Mouse (Mus musculus): Measurements from ENCODE around the gene Hamp2. TPM values are rescaled to one million over a fixed set of nuclear protein-coding genes. Genes with fewer than 3 reads are reported as not detected.
"Not testable (repeated sequence)": the region's sequence is repeated elsewhere in the genome, so short reads cannot be mapped to it uniquely, and the experiment has no call there.

Hamp2 gene
- not detected in 2 replicates for polyA plus RNA-seq (2012)

DNA sequence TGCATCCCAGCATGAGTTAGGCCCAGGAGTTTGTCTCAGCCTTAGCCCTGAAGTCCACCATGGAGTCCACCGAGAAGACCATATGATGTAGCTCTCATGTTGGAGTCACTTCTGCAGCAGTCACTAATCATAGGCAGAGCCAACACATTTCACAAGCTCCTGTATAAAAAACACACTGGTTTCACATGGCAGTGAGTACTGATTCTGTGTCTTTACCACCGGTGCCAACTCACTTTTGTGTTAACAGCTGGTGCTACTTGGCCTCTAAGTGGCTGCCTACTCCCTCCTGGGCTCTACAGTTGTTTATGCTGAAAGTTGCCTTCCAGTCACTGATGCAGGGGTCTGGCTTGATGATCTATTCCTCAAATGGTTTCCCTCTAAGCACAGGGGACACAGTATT is at the start of gene Hamp2:
Gene Hamp2, minus strand, starts transcription at position 101 of the 400 bp plus-strand sequence.
- not testable (repeated sequence) for TF ChIP-seq GATA1 (IDR thresholded peaks at IDR 0.05; ENCODE audit: low read length)

DNA sequence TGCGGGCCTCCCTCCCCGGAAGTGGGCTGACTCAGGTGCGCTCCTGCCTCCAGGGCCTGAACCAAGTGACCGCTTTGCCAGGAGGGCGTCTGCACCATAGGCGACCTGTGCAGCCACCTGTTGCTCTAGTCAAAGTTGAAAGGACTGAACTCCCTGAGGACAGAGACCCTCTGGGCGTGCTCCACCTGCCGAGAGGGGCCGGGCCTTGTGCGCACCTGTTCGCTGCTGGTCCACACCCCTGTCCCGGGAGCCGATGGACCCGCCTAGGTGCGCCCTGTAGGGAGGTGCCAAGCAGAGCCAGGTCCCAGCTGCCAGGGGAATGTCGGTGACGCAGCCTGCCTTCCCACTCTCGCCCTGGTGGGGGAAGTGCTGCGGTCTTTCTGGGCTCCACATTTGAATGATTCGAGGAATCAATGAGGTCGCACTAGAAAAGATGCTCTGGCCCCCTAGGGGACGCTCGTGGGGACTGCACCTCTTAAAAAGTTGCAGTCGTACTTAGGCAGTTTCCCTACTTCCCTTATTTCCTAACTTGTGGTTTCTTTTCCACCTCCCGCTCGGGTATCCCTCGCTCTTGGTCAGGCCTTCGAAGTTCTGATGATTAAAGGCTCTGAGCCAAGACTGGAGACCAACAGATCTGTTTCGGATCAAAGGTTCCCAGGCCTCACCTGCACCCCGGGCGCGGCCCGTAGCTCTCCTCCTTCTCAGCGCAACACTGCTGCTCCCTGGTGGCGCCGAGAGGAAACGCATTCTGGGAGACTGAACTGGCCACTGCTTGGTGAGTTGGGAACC is 49.2 kb upstream of the Hamp2 start, which contains the start of gene Fam187b:
Gene Fam187b, plus strand, starts transcription at position 290 of the 789 bp plus-strand sequence.
- TF ChIP-seq GATA1 (IDR thresholded peaks at IDR 0.05; ENCODE audit: low read length) = no peak

DNA sequence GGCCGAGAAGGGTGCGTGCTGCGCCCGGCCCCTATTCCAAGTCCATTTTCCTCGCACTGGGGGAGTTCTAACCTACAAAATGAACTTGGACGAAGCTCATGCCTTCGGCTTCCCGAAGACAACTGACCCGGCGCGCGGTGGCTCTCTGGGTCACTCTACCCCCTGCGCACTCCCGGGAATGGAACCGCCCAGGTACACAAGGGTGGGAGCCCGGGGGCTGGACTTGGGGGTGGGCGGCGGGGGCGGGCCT is 48.7 kb upstream of the Hamp2 start, which contains the start of gene Lsr:
Gene Lsr, minus strand, starts transcription at position 214 of the 250 bp plus-strand sequence.
- no peak for TF ChIP-seq GATA1 (IDR thresholded peaks at IDR 0.05; ENCODE audit: low read length)

DNA sequence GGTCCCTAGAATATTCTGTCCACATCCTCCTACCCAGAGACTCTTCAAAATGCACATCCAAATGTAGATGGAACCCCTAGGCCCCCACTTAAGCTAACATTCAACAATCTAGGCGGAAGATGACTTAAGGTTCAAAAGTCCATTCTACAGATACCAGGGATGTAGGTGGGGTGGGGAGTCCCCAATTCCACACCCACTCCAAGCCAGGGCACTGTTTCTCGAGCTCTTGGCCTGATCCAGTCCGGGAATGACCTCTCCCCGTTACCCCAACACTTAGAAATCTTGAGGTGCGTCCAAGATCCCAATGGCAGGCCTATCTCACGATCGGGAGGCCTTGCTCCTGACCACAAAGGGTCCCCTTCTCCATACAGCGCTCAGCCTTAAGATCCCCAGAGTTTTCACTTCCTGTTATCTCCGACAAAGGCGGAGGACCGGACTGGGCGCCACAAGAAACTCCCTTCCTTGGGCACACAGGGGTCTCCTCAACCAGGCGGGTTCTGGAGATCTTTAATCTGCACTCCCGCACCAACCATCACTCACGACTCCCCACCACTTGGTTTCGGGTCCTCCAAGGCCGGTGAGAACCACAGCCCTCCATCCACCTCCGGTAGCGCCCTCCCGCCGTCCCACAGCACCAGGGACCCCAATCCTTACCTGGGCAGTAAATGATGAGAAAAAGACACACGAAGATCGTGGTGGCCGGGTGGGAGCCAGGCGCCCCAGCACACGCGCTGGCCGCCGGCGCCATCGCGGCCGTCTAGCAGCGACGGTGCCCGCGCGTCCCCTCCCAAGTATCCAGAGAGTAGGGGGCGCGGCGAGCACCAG is 48.2 kb upstream of the Hamp2 start:
- no peak for TF ChIP-seq GATA1 (IDR thresholded peaks at IDR 0.05; ENCODE audit: low read length)

DNA sequence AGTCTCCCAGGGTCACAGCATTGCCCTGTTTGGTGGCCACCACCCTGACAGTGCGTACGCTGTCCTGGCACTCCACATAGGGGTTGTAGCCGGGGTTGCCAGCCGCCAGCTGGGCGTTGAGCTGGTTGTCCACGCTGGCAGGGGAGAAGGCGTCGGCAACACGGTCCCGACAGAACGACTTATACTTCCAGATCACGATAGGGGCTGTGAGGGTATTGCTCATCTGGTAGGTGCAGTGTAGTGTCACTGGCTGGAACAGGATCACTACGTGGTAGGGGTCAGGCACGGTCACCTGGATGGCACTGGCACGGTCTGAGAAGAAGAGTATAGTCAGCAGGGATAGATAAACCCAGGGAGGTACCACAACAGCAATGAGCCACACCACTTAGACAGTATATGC is 47.4 kb upstream of the Hamp2 start:
- TF ChIP-seq GATA1 (IDR thresholded peaks at IDR 0.05; ENCODE audit: low read length) = no peak

DNA sequence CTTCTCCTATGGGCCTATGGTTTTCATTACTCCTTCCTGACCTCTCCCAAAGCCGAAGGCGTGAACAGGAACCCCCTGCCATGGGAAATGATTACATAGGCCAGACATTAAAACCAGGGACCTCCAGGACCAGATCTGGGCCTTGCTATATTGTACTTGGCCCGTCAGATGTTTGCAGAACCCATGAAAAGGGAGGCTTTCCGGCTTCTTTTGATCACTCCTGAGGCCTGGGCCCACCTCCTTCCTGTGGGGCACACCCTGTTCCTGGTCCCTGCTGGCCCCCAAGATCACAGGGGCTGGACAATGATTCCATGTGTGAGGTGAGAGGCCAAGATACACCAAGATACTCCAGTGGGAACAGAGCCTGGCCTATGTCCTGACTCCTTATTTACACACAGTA is 44.7 kb upstream of the Hamp2 start:
- no peak for TF ChIP-seq GATA1 (IDR thresholded peaks at IDR 0.05; ENCODE audit: low read length)

DNA sequence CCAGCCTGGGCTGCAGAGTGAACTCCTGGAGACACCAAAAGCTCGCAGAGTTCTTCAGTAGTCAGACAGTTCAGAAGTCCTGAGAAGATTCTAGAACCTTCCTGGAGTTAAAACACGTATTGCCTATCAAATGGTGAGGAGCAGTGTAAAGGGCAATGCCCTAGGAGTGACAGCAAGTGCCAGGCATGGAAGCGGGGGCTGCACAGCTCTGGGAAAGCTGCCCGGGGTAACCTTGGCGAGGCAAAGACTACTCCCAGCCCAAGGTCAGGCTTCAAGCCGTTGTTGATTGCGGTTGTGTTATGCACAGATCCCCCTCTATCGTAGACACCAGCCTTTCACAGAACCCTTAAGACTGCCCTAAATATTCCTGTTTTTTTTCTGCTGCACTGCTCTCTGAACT is 44.1 kb upstream of the Hamp2 start:
- TF ChIP-seq GATA1 (IDR thresholded peaks at IDR 0.05; ENCODE audit: low read length) = no peak

DNA sequence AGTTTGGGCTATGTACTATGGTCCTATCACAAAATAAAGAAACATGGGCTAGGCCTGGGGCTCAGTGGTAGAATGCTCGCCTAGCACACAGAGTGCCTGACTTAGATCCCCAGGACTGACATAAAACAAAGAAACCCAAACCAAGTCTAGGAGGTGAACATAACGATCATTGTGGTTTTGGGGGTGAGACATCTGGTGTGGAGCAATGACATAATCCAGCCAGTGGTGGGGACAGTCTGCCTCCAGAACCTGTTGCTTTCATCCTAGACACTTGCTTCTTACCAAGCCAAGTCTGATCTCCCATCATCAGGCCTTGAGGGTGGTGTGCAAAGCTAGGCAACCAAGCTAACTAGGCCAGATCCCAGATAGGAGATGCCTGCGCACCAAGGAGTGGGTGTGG is 42.2 kb upstream of the Hamp2 start:
- TF ChIP-seq GATA1 (IDR thresholded peaks at IDR 0.05; ENCODE audit: low read length) = no peak

DNA sequence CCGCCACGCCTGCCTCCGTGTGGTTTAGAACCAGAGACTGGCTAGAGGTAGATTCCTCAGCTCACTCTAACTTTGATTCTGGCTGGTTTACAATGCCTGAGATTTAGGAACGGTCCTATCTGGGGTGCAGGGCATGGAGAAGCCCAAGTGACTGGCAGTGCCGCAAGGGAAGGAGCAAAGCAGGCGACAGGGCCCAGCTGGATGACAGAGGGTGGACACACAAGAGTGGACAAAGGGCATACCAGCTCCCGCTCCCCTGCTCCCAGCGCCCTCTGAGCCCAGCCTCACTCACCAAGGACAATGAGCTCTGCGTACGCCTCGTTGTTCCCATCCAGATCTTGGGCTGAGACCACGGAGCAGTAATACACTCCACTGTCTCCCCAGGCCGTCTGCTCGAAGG is 41.2 kb upstream of the Hamp2 start:
- no peak for TF ChIP-seq GATA1 (IDR thresholded peaks at IDR 0.05; ENCODE audit: low read length)

DNA sequence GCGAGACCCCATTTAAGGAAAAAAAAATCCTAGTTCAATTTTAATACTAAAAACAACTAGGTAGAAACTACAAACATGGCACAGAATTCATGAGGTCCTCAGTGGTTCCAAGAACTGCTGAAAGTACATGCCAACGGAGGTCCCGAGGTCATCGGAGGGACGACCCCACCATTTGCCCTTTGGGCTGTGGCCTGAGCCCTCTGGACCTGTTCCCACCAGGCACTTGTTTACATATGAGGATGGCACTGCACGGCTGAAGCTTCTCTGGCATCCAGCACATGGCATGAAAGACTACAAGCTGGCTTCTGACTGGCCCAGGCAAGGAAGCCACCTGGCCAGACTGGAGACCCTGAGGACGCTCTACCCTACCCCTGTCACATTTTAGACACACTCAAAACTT is 39.9 kb upstream of the Hamp2 start:
- no peak for TF ChIP-seq GATA1 (IDR thresholded peaks at IDR 0.05; ENCODE audit: low read length)

DNA sequence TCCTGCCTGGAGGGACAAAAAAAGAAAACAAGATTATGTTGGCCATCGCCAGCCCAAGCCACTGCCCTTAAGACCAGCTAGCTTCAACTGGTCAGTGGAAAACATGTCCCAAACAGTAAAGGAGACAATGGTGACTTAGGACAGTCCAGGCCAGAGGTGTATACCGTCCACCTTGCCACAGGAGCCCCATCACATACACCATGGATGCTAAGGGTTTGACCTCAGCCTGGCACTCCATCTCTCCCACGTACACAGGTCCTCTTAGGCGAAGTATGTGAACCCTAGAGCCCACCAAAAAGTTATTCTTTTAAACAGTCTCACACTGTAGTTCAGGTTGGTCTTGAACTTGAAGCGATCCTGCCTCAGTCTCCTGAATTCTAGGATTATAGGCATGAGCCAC is 38.4 kb upstream of the Hamp2 start:
- no peak for TF ChIP-seq GATA1 (IDR thresholded peaks at IDR 0.05; ENCODE audit: low read length)

DNA sequence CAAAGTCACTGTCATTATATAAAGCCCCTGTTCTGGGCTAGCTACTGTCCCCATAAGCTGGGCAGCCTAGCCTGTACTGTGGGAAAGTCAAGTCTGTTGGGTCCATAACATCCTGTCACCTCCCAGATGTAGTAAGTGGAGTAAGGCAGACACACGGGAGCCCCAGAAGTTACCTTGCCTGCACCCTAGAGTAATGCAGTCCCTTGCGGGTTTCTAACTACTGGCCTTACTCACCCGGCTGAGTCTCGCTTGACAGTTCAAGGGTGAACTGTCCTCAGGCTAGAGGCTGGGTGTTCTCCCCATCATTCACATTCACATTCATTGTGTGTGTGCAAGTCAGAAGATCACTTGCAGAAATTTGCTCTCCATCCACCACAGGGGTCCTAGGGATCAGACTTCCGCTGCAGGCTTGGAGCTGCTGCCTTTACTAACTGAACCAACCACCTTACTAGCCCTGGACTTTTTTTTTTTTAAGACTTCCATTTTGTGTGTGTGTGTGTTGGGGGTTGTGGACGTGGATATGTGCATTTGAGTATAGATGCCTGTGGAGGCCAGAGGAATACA is 35.4 kb upstream of the Hamp2 start:
- TF ChIP-seq GATA1 (IDR thresholded peaks at IDR 0.05; ENCODE audit: low read length) = no peak

DNA sequence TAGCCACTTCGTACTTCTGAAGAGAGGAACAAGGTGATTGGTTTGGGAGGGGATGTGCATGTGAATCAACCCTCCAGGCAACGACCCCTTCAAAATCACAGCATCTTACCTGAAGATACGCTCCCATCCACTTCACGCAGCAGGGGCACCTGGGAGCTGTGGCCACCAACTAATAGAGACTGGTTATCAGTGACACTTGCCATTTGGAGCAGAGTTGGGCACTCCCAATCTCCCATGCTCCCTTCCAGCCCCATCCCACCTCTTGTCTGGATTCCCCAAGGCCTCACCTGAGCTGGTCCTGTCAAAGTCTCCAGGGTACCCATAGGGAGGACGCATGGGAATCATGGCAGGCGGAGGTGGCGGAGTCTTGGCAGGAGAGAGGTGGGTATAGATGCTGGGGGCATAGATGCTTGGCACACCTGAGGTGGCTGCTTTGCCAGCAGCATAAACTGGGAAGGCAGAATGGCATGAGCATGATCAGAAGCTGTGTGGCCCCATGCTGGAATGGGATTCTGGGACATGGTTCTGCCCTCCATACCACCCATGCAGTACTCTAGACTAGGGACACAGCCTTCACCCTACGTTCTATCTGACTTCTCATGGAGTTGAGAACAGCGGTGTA is 34.5 kb upstream of the Hamp2 start:
- no peak for TF ChIP-seq GATA1 (IDR thresholded peaks at IDR 0.05; ENCODE audit: low read length)

DNA sequence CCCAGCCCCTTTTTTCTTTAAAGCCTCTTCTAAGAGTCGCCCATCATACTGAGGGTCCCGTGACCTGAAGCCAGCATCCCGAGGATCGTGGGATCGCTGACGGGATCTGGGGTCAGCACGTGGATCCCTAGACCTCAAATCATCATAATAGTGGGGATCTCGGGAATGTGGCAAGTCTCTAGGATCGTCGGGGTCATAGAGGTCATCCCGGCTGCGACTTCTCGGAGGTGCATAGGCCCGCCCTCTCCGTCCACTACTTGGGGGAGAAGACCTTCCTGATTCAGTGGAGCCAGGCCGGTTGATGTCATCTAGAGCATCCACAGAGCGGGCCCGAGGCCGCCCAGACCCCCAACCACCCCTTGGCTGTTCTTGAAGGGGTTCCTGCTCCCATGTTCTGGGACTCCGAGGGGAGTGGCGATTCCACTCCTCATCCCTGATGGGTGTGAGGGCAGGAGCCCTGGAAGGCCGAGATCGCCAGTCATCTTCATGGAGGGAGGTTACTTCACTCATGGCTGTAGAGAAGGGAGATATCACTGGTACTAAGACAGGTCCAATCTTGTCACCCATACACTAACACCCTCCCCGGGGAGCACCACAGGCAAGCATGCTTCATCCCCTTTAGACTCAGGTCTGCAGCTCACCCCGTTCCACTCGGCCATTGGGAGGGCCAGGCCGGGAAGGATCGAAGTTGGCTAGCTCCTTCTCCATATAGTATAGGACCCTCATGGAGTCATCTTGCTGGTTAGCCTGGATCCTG is 33.8 kb upstream of the Hamp2 start:
- TF ChIP-seq GATA1 (IDR thresholded peaks at IDR 0.05; ENCODE audit: low read length) = no peak

DNA sequence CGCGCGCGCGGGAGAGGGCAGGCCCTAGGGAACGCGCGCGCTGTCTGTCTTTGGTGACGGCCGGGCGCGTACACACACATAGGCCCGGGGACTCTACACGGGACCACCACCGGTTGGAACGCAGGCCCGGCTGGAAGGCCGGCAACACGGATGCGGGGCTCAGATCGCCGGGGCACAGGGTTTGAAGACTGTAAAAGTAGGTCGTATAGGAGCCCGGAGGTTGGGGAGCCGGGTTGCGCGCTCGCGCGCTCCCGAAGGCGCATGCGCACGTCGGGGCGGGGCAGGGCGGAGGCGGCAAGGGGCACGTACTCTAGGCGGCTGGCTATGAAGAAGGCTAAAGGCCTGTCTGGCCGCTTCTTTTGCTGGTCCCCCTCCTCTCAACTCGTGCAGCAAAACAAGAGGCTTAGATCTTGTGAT is 32.9 kb upstream of the Hamp2 start:
- TF ChIP-seq GATA1 (IDR thresholded peaks at IDR 0.05; ENCODE audit: low read length) = no peak
